Mouse (Mus musculus) liver, postnatal 0 days (tissue): Measurements from ENCODE around the gene Hps4.

ENCODE experiments used
- CTCF ChIP-seq: sonication (generic); IDR thresholded peaks from 2 replicates; pipeline ENCODE4 v1.5.1; 2016; ENCODE audit warnings: antibody characterized with exemption, low read depth
- EP300 ChIP-seq: IDR thresholded peaks from 2 replicates; pipeline ENCODE4 v1.6.1; 2016; ENCODE audit warnings: antibody characterized with exemption, low read depth, mild to moderate bottlenecking

- TF ChIP-seq CTCF (no peak), EP300 (no peak)
These were observed 51.0 kb downstream of the Hps4 start for GRCm38 (mm10) chr5:112393741-112394414.
